Mouse (Mus musculus): ENCODE data around the gene Csnk1g2.

DNA sequence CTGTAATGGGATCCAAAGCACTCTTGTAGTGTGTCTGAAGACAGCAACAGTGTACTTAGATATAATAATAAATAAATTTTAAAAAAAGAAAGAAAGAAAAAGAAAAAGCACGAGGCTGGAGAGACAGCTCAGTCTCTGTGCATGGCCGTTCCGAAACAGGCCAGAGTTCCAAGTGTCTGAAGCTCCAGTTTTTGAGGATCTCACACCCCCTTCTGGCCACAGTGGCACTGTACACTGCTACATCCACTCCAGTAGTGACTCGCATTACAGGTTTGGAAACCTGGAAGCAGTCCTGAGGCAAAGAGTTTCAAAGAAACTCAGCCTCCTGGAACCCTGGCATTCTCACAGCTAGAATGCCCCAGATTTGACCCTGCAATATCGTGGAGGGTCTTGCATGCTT is 65.2 kb downstream of the Csnk1g2 start:
- TF ChIP-seq CTCF (IDR thresholded peaks at IDR 0.05; ENCODE audit: extremely low read depth, insufficient read depth, insufficient read length, insufficient replicate concordance): peak; percentile 69; the same call in 1 of the 2 replicates
- TF ChIP-seq POLR2A (IDR thresholded peaks at IDR 0.05; ENCODE audit: low read depth, low read length): no peak
